Mouse (Mus musculus): ENCODE results near the gene Mrgprg.

Mrgprg gene

DNA sequence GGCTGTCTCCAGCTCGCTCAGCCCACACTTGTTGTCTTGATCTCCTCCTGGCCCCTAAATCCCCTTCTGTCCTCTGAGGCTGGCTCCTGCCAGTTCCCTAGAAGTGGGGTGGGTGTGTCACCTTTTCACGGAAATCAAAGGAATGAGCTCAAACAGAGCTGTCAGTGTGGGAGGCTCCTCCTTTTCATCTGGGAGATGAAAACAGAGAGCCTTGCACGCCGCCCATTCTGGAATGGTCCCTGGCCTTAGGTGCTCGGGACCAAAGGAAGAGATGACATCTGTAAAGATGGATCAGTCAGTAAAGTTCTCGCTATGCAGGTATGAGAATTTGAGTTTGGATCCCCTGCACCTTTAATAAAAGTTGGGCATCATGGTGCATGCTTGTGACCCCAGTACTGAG lies at the start of gene Mrgprg:
Gene Mrgprg (minus strand): TSS at position 101 of the 400 bp plus-strand sequence.
- no peak for DNase-seq (ENCODE audit: inconsistent ontology term)

DNA sequence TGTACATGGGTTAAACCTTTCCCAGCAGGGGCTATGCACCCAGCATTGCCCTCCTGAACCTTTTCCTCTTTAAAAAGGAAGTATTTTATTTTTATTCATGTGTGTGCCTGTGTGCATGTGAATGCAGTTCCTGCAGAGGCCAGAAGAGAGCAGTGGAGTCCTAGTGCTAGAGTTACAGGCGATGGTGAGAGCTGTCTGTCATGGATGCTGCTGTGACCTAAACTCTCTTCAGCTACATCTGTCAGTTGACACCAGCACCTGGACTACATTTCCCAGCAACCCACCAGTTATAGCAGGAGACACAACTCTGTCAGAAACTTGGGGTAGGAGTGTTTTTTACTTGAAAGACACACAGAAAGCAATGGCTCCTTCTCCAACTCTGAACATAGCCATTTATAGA lies 42.1 kb upstream of the Mrgprg start:
- no peak for DNase-seq (ENCODE audit: inconsistent ontology term)

DNA sequence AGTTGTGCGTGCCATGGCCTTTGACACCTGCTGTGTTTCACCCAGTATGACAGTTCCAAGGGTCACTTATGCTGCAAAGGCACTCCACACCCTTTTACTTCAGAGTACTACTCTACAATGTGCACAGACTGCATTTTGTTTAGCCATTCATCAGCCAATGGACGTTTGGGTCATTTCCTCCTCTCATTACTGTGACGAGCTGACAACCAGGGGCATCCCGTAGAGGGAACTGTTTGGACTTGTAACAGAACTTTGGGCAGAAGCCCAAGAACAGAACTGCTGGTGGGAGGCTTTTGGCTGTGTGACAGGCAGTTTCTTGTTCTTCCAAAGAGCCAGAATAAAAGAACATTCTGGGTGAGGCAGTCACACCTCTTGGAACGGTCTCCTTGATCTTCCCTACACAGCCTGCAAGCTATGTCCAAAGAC lies 38.4 kb upstream of the Mrgprg start:
- DNase-seq (ENCODE audit: inconsistent ontology term): peak; percentile 74

DNA sequence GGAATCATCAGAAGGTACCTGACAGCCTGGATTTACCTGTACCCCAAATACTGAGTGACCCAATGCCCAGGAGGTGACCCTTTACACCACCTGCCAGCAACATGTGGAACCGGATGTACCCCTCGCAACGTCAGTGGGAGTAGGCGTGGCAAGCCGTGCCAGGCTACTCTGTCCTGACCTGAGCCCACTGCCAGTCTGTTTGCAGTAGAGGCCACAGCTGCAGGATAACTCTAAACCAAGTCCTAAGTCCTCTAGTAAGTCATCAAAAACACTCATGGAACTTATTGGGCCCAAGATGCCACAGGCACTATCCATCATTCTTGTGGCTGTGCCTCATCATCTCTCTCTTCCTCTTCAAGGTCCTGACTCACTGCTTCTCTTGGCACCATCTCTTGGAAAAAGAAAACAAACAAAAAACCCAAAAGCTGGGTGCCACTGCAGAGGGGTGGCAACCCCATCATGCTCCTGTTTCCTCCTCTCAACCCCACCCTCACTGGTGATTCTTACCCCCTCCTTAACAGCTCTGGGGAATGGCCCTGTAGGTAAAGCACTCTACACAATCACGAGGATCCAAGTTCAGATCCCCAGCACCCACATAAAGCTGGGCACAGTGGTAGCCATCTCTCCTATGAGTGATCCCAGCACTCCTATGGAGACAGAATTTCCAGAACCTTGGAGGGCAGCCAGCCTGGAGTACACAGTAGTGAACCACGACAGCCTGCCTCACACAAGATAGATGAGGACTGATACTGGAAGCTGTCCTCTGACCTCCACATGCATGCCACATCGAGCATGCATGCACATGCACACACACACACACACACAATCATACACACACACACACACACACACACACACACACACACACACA lies 34.6 kb upstream of the Mrgprg start:
- DNase-seq (ENCODE audit: inconsistent ontology term): peak; percentile 54

DNA sequence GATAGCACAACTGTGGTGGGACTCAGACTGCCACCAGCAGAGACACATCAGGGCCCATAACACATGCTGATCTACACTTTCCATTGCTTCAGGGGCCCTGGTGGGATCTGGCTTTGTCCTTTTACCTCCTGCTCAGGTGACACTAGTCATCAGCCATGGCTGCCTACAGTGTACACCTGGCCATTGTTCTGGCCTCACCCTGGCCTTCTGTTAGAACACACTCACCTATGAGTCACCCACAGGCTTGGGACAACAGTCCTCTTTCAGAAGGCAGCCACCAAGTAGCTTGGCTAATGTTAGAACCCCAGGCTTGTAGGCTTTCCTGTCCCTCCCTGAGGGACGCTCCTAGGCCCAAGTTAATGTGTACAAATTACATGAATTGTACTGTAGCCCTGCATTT lies 34.0 kb upstream of the Mrgprg start:
- DNase-seq (ENCODE audit: inconsistent ontology term): no peak

DNA sequence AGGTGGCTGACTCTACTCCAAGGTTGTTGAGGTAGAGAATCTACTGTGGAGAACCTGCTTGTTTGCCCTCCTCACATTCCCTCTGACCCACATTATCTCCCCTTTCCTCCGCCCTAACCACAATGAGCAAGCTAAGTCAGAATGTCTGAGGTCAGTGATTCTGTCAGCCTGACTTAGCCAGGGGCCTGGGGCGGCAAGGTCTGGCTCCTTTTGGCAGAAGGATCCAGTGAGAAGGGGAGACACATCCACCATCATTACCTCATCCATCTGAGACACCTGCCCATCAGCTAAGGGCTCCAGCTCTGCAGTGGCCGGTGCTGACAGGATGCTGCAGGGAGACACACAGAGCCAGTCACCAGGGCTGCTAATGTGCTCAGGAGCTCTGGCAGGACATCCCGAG lies 32.0 kb upstream of the Mrgprg start:
- DNase-seq (ENCODE audit: inconsistent ontology term): peak; percentile 39

DNA sequence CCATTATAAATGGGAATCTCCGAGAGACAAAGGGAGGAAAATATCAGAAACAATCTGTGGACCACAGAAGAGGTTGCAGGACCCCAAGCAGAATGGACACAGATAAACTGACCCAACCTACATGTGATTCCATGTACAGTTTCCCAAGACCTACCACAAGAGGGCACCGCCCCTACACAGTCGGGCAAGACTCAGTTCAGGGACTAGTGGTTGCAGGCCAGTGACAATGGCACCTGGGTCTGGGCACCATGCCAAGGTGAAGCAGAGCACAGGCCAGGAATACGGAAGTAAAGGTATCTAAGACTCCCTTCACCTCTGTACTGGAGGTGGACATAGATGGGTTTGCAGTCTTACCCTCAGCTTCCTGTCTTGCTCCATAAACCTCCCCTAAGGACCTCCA lies 26.3 kb upstream of the Mrgprg start:
- DNase-seq (ENCODE audit: inconsistent ontology term): peak; percentile 14

DNA sequence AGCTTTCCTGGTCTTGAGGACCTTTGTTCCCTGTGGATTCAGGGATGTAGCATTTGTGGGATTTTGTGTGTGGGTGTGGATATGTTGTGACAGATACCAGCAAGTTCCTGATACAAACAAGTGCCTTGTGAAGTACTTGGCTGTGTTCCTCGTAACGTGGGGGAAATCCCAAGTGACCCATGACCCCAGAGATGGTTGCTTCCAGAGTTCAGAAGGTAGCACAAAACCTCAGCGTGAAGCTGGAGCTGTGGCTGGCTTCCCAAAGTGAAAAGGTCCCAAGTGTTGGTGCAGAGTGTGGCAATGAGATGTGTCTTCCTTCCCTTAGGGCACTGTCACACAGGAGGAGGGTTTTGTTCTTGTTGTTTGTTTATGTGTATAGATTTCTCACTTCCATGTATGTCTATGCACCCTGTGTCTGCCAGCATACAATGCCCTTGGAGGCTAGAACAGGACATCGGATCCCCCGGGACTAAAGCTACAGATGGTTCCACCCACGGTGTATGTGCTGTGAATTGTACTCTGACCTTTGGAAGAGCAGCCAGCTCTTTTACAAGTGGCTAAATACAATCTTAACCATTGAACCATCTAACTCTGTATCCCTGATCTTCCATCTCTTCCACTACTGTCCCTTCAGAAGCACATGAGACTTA lies 25.7 kb upstream of the Mrgprg start:
- DNase-seq (ENCODE audit: inconsistent ontology term): peak; percentile 44

DNA sequence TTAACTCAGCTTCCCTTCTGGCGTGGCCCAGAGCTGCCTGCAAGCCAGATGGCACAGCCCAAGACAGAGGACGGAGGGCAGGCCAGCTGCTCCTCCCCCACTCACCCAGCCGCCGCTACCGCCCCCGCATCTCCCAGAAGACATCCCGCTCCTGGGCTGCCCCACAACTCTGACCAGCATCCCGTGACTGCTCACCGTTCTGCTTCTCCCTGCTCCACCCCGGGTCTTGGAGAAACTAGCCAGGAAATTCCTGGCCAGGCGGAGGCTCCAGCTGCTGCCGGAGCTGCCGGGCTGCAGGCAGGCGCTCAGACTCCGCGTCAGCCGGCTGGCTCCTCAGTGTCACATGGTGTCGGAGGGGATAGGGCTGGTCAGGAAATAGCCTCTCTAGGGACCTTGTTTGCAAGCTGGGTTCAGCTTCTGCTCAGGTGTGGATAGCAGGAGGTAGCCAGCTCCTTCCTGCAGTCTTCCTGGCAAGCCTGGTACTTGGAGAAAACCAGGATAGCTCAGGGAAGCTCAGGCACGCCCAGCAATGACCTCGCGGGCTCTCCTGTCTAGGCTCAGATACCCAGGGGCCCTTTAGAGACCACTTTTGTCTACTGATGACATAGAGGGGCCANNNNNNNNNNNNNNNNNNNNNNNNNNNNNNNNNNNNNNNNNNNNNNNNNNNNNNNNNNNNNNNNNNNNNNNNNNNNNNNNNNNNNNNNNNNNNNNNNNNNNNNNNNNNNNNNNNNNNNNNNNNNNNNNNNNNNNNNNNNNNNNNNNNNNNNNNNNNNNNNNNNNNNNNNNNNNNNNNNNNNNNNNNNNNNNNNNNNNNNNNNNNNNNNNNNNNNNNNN lies 17.4 kb upstream of the Mrgprg start, which contains the start of gene Mrgpre:
Gene Mrgpre (minus strand): TSS at position 505 of the 834 bp plus-strand sequence.
- DNase-seq (ENCODE audit: inconsistent ontology term): peak; percentile 92

DNA sequence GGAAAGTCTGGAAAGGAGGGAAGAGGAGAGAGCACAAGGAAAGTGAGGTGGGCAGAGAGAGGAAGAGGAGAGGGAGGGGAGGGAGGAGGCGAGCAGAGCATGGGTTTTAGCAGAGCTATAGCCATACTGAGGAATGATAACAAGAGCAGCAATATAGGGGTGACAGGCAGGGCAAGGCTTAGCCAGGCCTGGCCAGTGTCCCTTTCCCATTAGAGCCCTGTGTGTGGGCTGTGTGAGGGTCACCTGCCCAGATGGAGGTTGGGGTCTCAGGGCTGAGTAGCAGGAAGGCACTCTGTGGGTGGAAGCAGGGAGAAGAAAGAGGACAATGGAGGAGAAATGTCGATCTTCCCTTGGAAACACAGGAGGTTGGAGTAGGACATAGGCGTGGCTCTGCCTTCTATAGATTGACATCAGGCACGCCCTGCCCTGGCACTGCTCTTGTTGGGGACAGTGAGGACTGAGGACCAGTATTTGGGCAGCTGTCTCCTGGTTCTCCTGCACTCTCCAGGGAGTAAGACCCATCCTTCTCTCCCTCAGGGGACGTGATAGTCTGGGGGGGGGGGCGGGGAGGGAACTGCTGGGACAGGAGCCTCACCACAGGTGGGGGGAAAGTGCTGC lies 16.7 kb upstream of the Mrgprg start:
- DNase-seq (ENCODE audit: inconsistent ontology term): no peak

DNA sequence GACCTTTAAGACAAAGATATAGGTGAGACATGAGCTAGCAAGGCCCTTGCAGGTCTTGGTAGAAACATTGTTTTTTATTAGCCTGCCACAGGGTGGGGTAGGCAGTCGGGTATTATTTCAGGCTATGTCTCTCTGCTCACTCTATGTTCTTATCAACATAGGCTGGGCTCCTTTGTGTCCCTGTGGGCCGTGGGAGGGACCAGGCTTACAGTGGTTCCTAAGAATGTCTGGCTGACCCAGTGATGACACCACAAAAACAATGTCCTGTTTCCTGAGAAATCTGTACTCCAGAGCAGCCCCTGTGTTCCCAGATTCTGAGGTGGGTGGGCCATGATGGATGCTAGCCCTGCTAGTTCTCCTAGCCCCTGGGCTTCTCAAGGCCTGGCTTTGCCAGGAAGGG lies 10.6 kb upstream of the Mrgprg start:
- no peak for DNase-seq (ENCODE audit: inconsistent ontology term)

DNA sequence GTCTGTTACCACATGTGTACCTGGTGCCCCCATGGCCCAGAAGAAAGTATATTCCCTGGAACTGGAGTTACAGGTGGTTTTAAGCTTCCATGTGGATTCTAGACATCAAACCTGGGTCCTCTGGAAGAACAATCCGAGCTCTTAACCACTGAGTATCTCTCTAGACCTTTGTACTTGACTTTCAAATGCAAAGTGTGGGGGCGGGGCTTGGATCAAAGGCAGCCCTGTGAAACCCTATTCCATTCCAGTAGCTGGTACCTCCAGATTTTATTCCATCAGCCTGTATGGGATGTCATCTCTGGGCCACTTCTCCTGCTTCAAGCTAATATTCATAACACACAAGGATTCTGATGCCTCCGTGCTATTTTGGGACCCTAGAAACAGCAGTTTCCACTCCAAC lies 9.3 kb upstream of the Mrgprg start:
- no peak for DNase-seq (ENCODE audit: inconsistent ontology term)

DNA sequence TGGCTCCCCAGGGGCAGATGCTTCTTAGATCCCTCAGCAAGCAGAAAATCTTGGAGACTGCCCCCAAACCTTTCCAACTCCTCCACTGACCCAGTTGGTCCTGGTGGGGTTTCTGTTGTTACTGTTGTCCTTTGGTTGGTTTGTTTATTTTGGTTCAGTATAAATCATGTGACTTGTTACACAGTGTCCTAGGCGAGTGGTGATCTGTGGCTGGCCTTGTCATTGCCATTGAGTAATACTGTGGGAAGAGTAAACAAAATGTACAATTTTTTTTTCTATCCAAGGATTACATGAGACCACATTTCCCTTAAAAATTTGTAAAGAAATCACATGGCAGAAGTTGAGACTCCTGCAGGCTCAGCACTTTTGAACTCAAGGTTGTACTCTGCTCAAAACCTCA lies 2.7 kb upstream of the Mrgprg start:
- DNase-seq (ENCODE audit: inconsistent ontology term): no peak

DNA sequence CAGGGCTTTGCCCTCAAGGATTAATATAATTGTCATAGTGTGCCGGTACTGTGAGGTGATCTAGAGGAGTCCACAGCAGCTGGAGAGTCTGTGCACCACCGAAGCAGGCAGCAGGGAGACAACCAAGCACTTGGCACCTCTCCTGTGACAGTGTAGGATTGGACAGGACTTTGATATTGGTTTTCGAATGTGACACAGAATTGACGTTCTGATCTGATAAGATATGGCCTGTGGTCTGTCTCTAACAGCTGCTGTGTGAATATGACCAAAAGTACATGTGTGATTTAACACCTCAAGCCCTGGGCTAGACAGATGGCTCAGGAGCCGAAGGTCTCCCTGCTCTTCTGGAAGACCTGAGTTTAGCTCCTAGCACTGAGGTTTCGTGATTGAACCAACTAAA lies 1.5 kb upstream of the Mrgprg start:
- DNase-seq (ENCODE audit: inconsistent ontology term): no peak

DNA sequence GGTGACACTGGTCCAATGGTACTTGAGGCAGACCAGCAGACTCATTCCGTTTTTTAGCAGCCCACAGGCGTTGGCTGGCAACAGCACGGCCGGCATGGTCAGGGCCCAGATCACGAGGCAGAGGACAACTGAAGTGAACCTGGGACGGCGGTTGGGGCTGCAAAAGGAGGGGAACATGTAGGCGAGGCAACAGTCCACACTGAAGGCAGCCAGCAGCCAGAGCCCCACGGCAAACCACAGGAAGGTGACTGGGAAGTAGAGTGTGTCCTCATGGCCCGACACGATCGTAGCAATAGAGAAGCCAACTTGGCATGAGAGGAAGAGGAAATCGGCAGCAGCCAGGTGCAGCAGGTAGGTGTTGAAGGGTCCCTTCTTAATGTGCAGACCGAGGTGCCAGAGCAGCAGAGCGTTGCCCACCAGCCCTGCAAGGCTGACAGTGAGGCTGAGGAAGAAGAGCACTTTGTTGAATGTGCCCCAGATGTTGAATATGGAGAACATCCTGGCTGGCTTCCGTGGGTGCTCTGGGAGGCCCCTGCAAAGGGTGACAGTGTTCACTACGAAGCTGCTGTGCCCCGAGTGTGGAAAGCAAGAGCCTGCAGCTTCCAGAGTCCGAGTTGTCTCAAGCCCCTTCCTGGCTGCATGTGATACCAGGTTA lies 1.8 kb downstream of the Mrgprg start:
- no peak for DNase-seq (ENCODE audit: inconsistent ontology term)

DNA sequence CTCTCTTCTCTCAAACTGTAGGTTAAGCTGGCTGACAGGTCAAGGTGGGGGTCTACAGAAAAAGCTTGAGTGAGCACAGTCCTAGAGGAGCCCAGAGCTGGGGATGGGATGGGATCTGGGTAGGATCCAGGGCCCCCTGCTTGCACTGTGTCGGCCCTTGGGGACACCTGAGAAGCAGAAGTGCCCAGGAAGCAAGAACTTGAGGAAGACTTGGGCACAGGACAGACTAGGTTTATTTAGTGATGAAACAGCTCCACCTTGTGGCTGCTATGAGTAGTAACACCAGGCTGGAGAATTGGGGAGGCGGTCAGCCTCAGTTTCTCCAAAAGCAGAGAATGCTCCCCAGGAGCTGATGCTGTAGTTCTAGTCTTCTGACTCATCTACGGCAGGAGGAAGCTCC lies 3.0 kb downstream of the Mrgprg start:
- DNase-seq (ENCODE audit: inconsistent ontology term): no peak

DNA sequence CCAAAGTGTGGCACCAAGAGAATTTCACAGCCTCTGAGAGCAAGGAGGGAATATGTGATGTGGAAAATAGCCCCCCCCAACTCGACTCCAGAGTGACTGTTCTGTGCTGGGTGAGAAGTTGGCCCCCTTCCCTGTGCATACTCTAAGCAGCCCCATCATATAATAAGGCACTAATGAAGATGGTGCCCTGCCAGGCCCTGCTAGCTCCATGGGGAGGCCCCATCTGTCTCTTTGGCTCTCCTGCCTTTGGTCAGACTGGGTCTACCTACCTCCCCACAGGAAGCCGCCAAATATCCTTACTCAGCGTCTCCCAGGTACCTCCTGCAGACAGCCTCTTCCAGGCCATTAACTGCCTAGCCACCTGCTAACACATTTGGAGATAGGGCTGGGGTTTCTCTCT lies 7.8 kb downstream of the Mrgprg start:
- DNase-seq (ENCODE audit: inconsistent ontology term): no peak

DNA sequence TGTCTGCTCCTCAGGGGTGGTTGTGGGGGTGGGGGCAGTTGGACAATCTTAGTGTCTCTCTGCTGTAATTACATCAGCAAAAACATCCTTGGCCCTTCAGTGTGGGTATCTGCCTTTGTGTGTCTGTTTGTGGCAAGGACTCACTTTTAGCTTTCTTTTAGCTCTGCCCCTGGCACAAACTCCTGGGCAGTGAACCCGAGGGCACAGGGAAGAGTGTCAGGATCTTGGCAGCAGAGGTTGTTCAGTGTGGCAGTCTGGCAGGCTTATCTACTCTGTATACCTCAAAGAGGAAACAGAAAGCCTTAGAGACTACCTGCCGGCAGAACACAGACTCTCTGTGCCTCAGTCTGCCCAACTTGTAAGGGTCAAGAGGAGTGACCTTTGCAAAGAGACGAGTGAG lies 9.1 kb downstream of the Mrgprg start:
- no peak for DNase-seq (ENCODE audit: inconsistent ontology term)

DNA sequence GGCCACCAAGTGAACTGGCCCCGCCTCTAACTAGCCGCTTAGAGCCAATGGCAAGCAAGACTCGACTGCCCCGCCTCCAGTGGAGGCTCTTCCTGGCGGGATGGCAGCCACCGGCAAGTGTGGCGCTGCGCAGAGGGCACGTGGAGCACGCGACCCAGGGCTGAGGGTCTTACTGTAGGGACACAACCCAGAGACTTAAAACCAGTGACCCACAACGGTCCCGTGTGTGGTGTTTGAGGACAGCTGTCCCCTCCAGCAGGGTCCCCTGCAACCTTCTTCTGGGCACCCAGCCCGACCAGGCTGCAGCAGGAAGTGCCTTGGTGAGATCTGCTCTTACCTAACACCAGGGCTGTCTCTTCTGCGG lies 9.8 kb downstream of the Mrgprg start:
- DNase-seq (ENCODE audit: inconsistent ontology term): peak; percentile 74

DNA sequence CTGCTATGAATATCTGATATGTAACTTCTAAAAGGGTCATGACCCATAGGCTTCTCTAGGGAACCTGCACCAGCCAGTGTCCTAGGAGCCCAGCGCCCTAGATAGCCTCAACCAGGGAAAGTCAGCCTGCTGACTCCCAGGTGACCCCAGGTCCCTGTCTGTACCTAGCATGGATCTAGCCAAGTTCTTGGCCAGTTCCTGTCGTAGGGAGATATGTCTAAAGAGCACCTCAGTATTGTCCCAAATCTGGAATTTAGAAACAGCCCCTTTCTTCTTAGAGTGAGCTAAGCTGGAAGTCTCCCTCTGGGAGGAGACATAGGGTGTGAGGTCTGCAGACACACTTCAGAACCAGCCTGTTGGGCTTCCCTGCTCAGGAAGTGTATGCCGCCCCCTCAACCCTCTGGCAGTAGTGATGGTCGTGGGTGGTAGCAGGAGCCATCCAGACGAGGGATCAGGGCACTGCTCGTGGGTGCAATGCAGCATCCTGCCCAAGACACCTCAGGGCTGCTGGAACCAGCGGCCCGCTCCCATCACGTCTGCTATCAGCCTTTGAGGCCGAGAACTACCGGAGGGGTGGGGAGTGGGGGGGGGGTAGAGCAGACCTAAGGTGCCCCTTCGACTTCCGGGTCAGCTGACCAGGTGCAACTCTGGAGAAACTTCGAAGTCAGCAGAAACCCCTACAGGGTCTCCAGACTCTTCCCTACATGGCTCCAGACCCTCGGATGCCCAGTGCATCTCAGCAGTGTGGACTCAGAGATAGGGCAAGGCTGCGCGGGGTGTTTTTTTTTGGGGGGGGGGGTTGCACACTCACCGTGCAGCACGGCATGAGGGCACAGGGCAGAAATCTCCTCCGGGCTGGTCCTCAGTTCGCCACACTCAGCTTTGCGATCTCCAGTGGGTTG lies 10.4 kb downstream of the Mrgprg start, which contains the start of gene Osbpl5:
Gene Osbpl5 (minus strand): TSS at position 861 of the 902 bp plus-strand sequence.
- no peak for DNase-seq (ENCODE audit: inconsistent ontology term)

Measured in Muller cell, postnatal 12 days (primary cell).